Mouse (Mus musculus) heart, embryonic 16.5 days (tissue): ENCODE measurements around the gene Thoc6. TPM values are rescaled to one million over a fixed set of nuclear protein-coding genes. Genes with fewer than 3 reads are reported as not detected.

Experiments
- ATAC-seq: fragments of 200-750 bp; cut with Nextera tagmentation; replicated peaks from 2 replicates; pipeline ENCODE4 v1.8.0; 2017; ENCODE audit warnings: moderate number of reproducible peaks; ENCODE audit not compliant: insufficient read depth, low FRiP score; ENCODE audit errors: extremely low read depth
- H3K27ac ChIP-seq: fragments of 300-500 bp; sonication (generic); 2 replicates; pipeline ENCODE4 v1.5.1; 2014; ENCODE audit warnings: mild to moderate bottlenecking, low read length, control low read depth, moderate library complexity
- H3K27me3 ChIP-seq: fragments of 300-500 bp; sonication (generic); 2 replicates; pipeline ENCODE4 v1.6.1; 2014; ENCODE audit warnings: low read length, mixed read lengths; ENCODE audit not compliant: control insufficient read depth, insufficient read depth
- H3K36me3 ChIP-seq: fragments of 300-500 bp; sonication (generic); 2 replicates; pipeline ENCODE4 v1.6.1; 2014; ENCODE audit not compliant: control insufficient read depth, insufficient read depth
- H3K4me1 ChIP-seq: fragments of 300-500 bp; sonication (generic); 2 replicates; pipeline ENCODE4 v1.6.1; 2014; ENCODE audit warnings: low read length, mixed read lengths; ENCODE audit not compliant: control insufficient read depth, insufficient read depth
- H3K4me2 ChIP-seq: fragments of 300-500 bp; sonication (generic); 2 replicates; pipeline ENCODE4 v1.6.1; 2014; ENCODE audit warnings: low read depth, mild to moderate bottlenecking, control low read depth, low read length
- H3K4me3 ChIP-seq: fragments of 300-500 bp; sonication (generic); 2 replicates; pipeline ENCODE4 v1.5.1; 2014; ENCODE audit warnings: mild to moderate bottlenecking, control low read depth, low read length
- H3K9ac ChIP-seq: fragments of 300-500 bp; sonication (generic); 2 replicates; pipeline ENCODE4 v1.6.1; 2014; ENCODE audit warnings: low read length, control low read depth
- H3K9me3 ChIP-seq: fragments of 300-500 bp; sonication (generic); replicated peaks from 2 replicates; pipeline ENCODE4 v1.6.1; 2016; ENCODE audit warnings: low read length; ENCODE audit not compliant: control insufficient read depth
- WGBS: fragments of 180-500 bp; shearing (Covaris S2); extraction: QIAGEN DNeasy Blood & Tissue Kit; methylation state at CpG from one replicate; pipeline ENCODE4 v1.1.7; 2014; 5-methylcytosine and 5-hydroxymethylcytosine counted together
- polyA plus RNA-seq: library from polyadenylated mRNA; unstranded; fragments of >200 nt; fragmentation: Nextera tagmentation; extraction: Ambion mirVana; gene quantifications from 2 replicates; pipeline ENCODE4 v1.2.1, GENCODE M21; 2015

The Thoc6 gene
- 38.7 and 39.1 TPM in 2 replicates for polyA plus RNA-seq

GRCm38 (mm10) chr17:23673424-23674073 is at the start of gene Thoc6, which contains the start of gene Hcfc1r1:
Thoc6 (minus strand) TSS chr17:23673882.
Hcfc1r1 (plus strand) TSS chr17:23673596.
- H3K4me2 ChIP-seq: peak within 1 kb of the TSS; percentile 92
- H3K36me3 ChIP-seq: peaks cover 19% of the 10 kb centered on the region
- under 1% methylated on average over 45 of the region's 45 CpGs for WGBS
- peak within 1 kb of the TSS; percentile 91 for H3K9ac ChIP-seq
- H3K9me3 ChIP-seq: no peaks in the 10 kb centered on the region
- ATAC-seq: peak; percentile 87
- peak within 1 kb of the TSS; percentile 94 for H3K27ac ChIP-seq
- H3K4me3 ChIP-seq: peak within 1 kb of the TSS; percentile 84
- H3K27me3 ChIP-seq: peaks cover 6% of the 10 kb centered on the region; the same call in 1 of the 2 replicates
- H3K4me1 ChIP-seq: peaks cover 32% of the 10 kb centered on the region

GRCm38 (mm10) chr17:23722376-23723125 is 48.9 kb upstream of the Thoc6 start, which contains the start of gene 1520401A03Rik:
1520401A03Rik (minus strand) TSS chr17:23722783.
- WGBS: 46% methylated on average over 7 of the region's 7 CpGs
- Histone ChIP-seq H3K4me2 (no peak within 1 kb of the TSS), H3K4me3 (no peak within 1 kb of the TSS), H3K9ac (no peak within 1 kb of the TSS), H3K27me3 (0 out of 2 replicates have a peak, but pooled peaks cover 4% of the 10 kb centered on the region), H3K9me3 (no peaks in the 10 kb centered on the region), H3K27ac (no peak within 1 kb of the TSS), H3K4me1 (peaks cover 10% of the 10 kb centered on the region), H3K36me3 (no peaks in the 10 kb centered on the region)
- ATAC-seq: no peak

- no peaks in the 10 kb centered on the region for H3K9me3 ChIP-seq
- no peak overlapping the region for H3K9ac ChIP-seq
- H3K27ac ChIP-seq: no peak overlapping the region
- no peak for ATAC-seq
- no peak overlapping the region for H3K4me2 ChIP-seq
- peaks cover 5% of the 10 kb centered on the region; the same call in 1 of the 2 replicates for H3K4me1 ChIP-seq
- 0 out of 2 replicates have a peak, but pooled peaks cover 4% of the 10 kb centered on the region for H3K27me3 ChIP-seq
- H3K4me3 ChIP-seq: no peak overlapping the region
- 81% methylated on average over 2 of the region's 2 CpGs for WGBS
- H3K36me3 ChIP-seq: no peaks in the 10 kb centered on the region
Measured at GRCm38 (mm10) chr17:23721886-23722285, 48.2 kb upstream of the Thoc6 start.

GRCm38 (mm10) chr17:23719455-23719854 is 45.8 kb upstream of the Thoc6 start:
- Histone ChIP-seq H3K9ac (no peak overlapping the region), H3K9me3 (no peaks in the 10 kb centered on the region), H3K36me3 (no peaks in the 10 kb centered on the region), H3K4me1 (no peaks in the 10 kb centered on the region), H3K4me2 (no peak overlapping the region), H3K27ac (no peak overlapping the region), H3K27me3 (0 out of 2 replicates have a peak, but pooled peaks cover 4% of the 10 kb centered on the region), H3K4me3 (no peak overlapping the region)
- no peak for ATAC-seq
- WGBS: 47% methylated on average over 1 of the region's 1 CpGs

GRCm38 (mm10) chr17:23717003-23717402 is 43.3 kb upstream of the Thoc6 start:
- no peaks in the 10 kb centered on the region for H3K4me1 ChIP-seq
- H3K4me3 ChIP-seq: no peak overlapping the region
- 48% methylated on average over 2 of the region's 2 CpGs for WGBS
- ATAC-seq: no peak
- no peak overlapping the region for H3K27ac ChIP-seq
- no peaks in the 10 kb centered on the region for H3K9me3 ChIP-seq
- no peaks in the 10 kb centered on the region for H3K36me3 ChIP-seq
- H3K9ac ChIP-seq: no peak overlapping the region
- peaks cover 4% of the 10 kb centered on the region; the same call in 1 of the 2 replicates for H3K27me3 ChIP-seq
- no peak overlapping the region for H3K4me2 ChIP-seq

GRCm38 (mm10) chr17:23706212-23706611 is 32.5 kb upstream of the Thoc6 start:
- Histone ChIP-seq H3K4me1 (no peaks in the 10 kb centered on the region), H3K9me3 (no peaks in the 10 kb centered on the region), H3K27me3 (peaks cover 11% of the 10 kb centered on the region), H3K4me3 (no peak overlapping the region), H3K9ac (no peak overlapping the region), H3K27ac (no peak overlapping the region), H3K36me3 (no peaks in the 10 kb centered on the region), H3K4me2 (no peak overlapping the region)
- 0% methylated on average over 3 of the region's 3 CpGs for WGBS
- ATAC-seq: no peak; the same call in 1 of the 2 replicates

- no peaks in the 10 kb centered on the region for H3K4me1 ChIP-seq
- 69% methylated on average over 7 of the region's 7 CpGs for WGBS
- no peak overlapping the region for H3K27ac ChIP-seq
- no peak overlapping the region for H3K4me2 ChIP-seq
- peaks cover 16% of the 10 kb centered on the region for H3K27me3 ChIP-seq
- no peak overlapping the region for H3K4me3 ChIP-seq
- ATAC-seq: no peak
- no peaks in the 10 kb centered on the region for H3K36me3 ChIP-seq
- H3K9ac ChIP-seq: no peak overlapping the region
- H3K9me3 ChIP-seq: no peaks in the 10 kb centered on the region
Measured at GRCm38 (mm10) chr17:23705525-23706104, 31.9 kb upstream of the Thoc6 start.

GRCm38 (mm10) chr17:23704741-23705140 is 31.1 kb upstream of the Thoc6 start:
- Histone ChIP-seq H3K4me2 (no peak overlapping the region), H3K4me3 (no peak overlapping the region), H3K4me1 (0 out of 2 replicates have a peak, but pooled peaks cover 3% of the 10 kb centered on the region), H3K36me3 (no peaks in the 10 kb centered on the region), H3K9me3 (no peaks in the 10 kb centered on the region), H3K9ac (no peak overlapping the region), H3K27me3 (peaks cover 16% of the 10 kb centered on the region), H3K27ac (no peak overlapping the region)
- no peak for ATAC-seq
- WGBS: 53% methylated on average over 7 of the region's 7 CpGs
